Mouse (Mus musculus) hindbrain, embryonic 13.5 days (tissue): ENCODE data around the gene Maco1. TPM values are rescaled to one million over a fixed set of nuclear protein-coding genes. Genes with fewer than 3 reads are reported as not detected.

Experiments
- ATAC-seq: fragments of 200-750 bp; cut with Nextera tagmentation; 2 replicates; pipeline ENCODE4 v1.8.0; 2017; ENCODE audit warnings: moderate TSS enrichment; ENCODE audit not compliant: low FRiP score
- H3K27ac ChIP-seq: fragments of 300-500 bp; sonication (generic); 2 replicates; pipeline ENCODE4 v1.5.1; 2015; ENCODE audit warnings: inconsistent platforms, mild to moderate bottlenecking, moderate library complexity
- H3K27me3 ChIP-seq: fragments of 300-500 bp; sonication (generic); 2 replicates; pipeline ENCODE4 v1.6.1; 2015; ENCODE audit warnings: mild to moderate bottlenecking, inconsistent platforms
- H3K36me3 ChIP-seq: fragments of 300-500 bp; sonication (generic); 2 replicates; pipeline ENCODE4 v1.6.1; 2015; ENCODE audit warnings: mild to moderate bottlenecking, inconsistent platforms
- H3K4me1 ChIP-seq: fragments of 300-500 bp; sonication (generic); replicated peaks from 2 replicates; pipeline ENCODE4 v1.6.1; 2015; ENCODE audit warnings: inconsistent platforms
- H3K4me2 ChIP-seq: fragments of 300-500 bp; sonication (generic); 2 replicates; pipeline ENCODE4 v1.6.1; 2015; ENCODE audit warnings: inconsistent platforms, mild to moderate bottlenecking, moderate library complexity
- H3K4me3 ChIP-seq: fragments of 300-500 bp; sonication (generic); 2 replicates; pipeline ENCODE4 v1.5.1; 2015; ENCODE audit warnings: mild to moderate bottlenecking, inconsistent platforms
- H3K9ac ChIP-seq: fragments of 300-500 bp; sonication (generic); 2 replicates; pipeline ENCODE4 v1.6.1; 2015; ENCODE audit warnings: mild to moderate bottlenecking, inconsistent platforms
- H3K9me3 ChIP-seq: fragments of 300-500 bp; sonication (generic); 2 replicates; pipeline ENCODE4 v1.6.1; 2016; ENCODE audit warnings: inconsistent platforms
- WGBS: fragments of 180-500 bp; shearing (Covaris S2); methylation state at CpG from one replicate; pipeline ENCODE4 v1.1.7; 2015; 5-methylcytosine and 5-hydroxymethylcytosine counted together
- polyA plus RNA-seq: library from polyadenylated mRNA; unstranded; fragments of >200 nt; fragmentation: Nextera tagmentation; extraction: Ambion mirVana; gene quantifications from 2 replicates; pipeline ENCODE4 v1.2.1, GENCODE M21; 2015

Maco1 gene
- polyA plus RNA-seq, 1 experiment from 2014 or later: 112 TPM

DNA sequence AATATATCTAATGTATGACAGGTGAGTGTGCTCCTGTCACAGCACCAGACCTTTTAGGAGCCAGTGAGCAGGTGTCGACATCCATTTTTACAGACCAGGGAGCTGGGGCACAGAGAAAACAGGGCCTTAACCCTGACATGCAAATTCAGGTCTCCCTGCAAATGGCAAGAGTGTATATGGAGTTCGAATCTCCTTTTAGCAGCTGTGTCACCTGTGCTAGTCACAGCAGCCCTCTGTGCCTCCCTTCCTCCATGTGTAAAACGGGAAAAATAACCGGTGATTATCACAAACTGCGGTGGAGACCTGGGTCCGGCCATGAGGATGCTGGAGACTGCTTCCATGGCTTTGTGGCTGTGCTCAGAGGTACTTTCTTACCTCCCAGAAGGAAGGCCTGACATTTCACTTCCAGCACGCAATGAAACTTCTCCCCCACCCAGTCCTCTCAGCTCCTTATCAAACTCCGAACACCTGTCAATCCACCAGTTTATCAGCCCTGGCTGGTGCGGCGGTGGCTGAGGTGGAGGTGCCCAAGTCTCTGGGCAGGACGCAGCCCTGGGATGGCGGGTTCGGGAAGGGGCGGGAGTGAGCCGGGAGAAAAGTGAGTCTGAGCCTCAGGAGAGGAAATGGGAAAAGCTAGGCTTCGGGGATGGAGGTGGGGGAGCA is 16.1 kb upstream of the Maco1 start:
- H3K36me3 ChIP-seq: no peaks in the 10 kb centered on the region
- no peaks in the 10 kb centered on the region for H3K9me3 ChIP-seq
- peaks cover 14% of the 10 kb centered on the region; the same call in 1 of the 2 replicates for H3K4me1 ChIP-seq
- peaks cover 39% of the 10 kb centered on the region for H3K27me3 ChIP-seq
- no peak overlapping the region for H3K4me2 ChIP-seq
- H3K27ac ChIP-seq: no peak overlapping the region
- 17% methylated on average over 16 of the region's 16 CpGs for WGBS
- H3K9ac ChIP-seq: no peak overlapping the region
- ATAC-seq: no peak
- no peak overlapping the region for H3K4me3 ChIP-seq

DNA sequence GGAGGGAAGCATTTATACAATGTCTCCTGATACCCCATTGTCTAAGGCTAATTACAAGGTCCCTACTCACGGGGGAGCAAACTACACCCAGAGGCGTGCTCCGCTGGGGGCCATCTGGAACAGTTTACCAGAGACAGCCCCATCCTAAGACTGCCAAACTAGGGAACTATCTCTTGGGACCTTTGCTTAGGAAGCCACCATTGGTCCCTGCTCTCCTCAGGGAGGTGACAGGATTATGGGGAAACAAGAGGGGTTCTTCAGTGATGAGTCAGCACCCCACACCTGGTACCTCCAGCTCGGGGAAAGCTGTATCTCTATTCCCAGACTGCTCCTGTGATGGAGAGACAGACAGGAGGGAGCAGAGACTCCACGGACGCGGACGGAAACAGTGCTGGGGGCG is 15.3 kb upstream of the Maco1 start:
- Histone ChIP-seq H3K36me3 (no peaks in the 10 kb centered on the region), H3K4me1 (peaks cover 14% of the 10 kb centered on the region; the same call in 1 of the 2 replicates), H3K9me3 (no peaks in the 10 kb centered on the region), H3K9ac (no peak overlapping the region), H3K27me3 (peaks cover 39% of the 10 kb centered on the region), H3K4me2 (no peak overlapping the region), H3K27ac (no peak overlapping the region), H3K4me3 (no peak overlapping the region)
- WGBS: 33% methylated on average over 9 of the region's 9 CpGs
- no peak for ATAC-seq

DNA sequence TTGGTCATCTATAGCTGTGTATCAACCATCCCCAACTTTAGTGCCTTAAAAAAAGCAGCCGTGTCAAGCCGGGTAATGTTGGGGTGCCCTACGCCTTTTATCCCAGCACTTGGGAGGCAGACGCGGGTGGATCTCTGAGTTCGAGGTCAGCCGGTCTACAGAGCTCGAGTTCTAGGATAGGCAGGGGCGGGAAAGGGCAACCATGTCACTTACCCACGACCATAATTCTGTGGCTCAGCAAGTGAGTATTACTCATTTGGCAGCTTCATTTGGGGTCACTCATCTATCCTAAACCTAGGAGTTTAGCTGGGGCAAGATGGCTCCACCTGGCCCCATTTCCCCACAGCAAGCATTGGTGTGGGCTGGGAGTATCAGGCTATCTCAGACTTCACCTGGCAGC is 14.9 kb upstream of the Maco1 start:
- no peak overlapping the region for H3K27ac ChIP-seq
- no peaks in the 10 kb centered on the region for H3K9me3 ChIP-seq
- H3K27me3 ChIP-seq: peaks cover 39% of the 10 kb centered on the region
- no peak overlapping the region for H3K9ac ChIP-seq
- no peak overlapping the region for H3K4me3 ChIP-seq
- no peak overlapping the region for H3K4me2 ChIP-seq
- WGBS: 89% methylated on average over 10 of the region's 10 CpGs
- H3K4me1 ChIP-seq: peaks cover 14% of the 10 kb centered on the region; the same call in 1 of the 2 replicates
- H3K36me3 ChIP-seq: no peaks in the 10 kb centered on the region
- ATAC-seq: no peak

DNA sequence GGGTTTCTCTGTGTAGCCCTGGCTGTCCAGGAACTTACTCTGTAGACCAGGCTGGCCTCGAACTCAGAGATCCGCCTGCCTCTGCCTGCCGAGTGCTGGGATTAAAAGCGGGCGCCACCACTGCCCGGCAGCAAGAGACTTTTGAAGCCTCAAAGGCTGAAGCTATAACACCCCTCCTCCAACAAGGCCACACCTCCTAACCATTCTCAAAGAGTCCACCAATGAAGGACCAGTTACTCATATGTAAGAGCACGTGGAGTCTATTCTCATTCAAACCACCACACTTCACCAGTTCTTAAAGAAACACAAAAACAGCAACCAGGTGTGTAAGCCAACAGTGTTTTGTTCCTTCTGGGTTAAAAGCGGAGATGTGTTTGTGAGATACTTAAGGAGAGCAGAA is 14.5 kb upstream of the Maco1 start:
- Histone ChIP-seq H3K4me3 (no peak overlapping the region), H3K9ac (no peak overlapping the region), H3K4me1 (peaks cover 14% of the 10 kb centered on the region; the same call in 1 of the 2 replicates), H3K36me3 (no peaks in the 10 kb centered on the region), H3K9me3 (no peaks in the 10 kb centered on the region), H3K27me3 (peaks cover 39% of the 10 kb centered on the region), H3K27ac (no peak overlapping the region), H3K4me2 (no peak overlapping the region)
- no peak for ATAC-seq
- WGBS: 93% methylated on average over 8 of the region's 8 CpGs

DNA sequence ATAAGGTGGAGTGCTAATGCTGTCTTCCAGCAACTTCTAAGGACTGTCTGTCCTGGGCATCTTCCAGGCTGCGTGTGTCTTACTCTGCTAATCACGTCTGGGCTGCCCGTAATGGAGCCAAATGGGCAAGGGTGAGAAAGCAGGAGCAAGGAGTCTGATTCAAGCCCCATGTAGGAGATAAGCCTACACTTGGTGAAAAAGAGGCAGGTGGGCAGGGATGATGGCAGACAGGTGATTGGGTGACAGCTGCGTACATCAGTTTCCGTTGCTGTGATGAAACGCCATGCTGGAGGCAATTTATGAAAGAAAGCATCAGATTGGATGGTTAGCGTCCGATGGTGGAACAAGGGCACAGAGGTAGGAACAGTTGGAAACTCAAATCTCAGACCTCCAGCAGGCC is 14.1 kb upstream of the Maco1 start:
- Histone ChIP-seq H3K4me3 (no peak overlapping the region), H3K4me1 (peaks cover 14% of the 10 kb centered on the region; the same call in 1 of the 2 replicates), H3K9ac (no peak overlapping the region), H3K27me3 (peaks cover 37% of the 10 kb centered on the region), H3K4me2 (no peak overlapping the region), H3K9me3 (no peaks in the 10 kb centered on the region), H3K36me3 (no peaks in the 10 kb centered on the region), H3K27ac (no peak overlapping the region)
- ATAC-seq: no peak
- 94% methylated on average over 8 of the region's 8 CpGs for WGBS

DNA sequence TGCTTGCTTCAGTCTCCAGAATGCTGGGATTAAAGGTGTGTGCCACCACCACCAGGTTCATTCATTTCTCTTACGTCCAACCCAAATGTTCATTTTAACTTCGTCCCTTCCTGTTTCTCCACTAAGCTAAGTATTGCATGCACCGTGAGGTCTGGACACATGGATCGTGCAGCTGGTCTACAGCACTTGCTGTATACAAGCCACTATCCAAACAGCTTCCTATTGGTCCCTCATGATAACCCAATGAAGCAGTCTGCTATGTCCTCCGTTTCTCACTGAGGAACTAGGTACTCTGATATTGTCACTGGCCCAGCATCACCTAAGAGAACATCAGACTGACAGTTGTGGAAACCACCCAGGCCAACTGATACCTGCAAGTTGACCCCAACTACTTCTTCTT is 12.6 kb upstream of the Maco1 start:
- no peak overlapping the region for H3K27ac ChIP-seq
- 95% methylated on average over 5 of the region's 5 CpGs for WGBS
- no peaks in the 10 kb centered on the region for H3K36me3 ChIP-seq
- no peak for ATAC-seq
- H3K27me3 ChIP-seq: peaks cover 32% of the 10 kb centered on the region
- no peak overlapping the region for H3K9ac ChIP-seq
- H3K4me1 ChIP-seq: peaks cover 14% of the 10 kb centered on the region; the same call in 1 of the 2 replicates
- no peak overlapping the region for H3K4me3 ChIP-seq
- H3K4me2 ChIP-seq: no peak overlapping the region
- H3K9me3 ChIP-seq: no peaks in the 10 kb centered on the region

DNA sequence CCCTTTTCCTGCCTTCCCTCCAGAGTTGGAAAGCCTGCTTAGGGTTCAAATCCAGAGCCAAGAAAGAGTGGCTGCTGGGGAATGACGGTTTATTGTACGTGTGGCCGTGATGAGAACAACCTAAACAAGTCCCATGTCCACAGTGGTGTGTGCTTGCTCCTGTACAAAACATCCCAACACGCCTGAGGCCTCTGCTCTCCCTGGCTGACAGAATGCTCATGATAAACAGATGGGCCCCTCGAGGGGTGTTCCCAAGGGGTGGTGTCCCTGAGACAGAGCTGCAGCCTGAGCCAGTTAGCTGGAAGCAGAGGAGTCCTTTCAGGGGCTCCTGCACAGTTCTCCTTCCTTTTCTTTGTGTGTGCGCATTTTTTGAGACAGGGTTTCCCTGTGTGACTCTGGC is 12.2 kb upstream of the Maco1 start:
- Histone ChIP-seq H3K9me3 (no peaks in the 10 kb centered on the region), H3K4me1 (peaks cover 14% of the 10 kb centered on the region; the same call in 1 of the 2 replicates), H3K27ac (no peak overlapping the region), H3K4me3 (no peak overlapping the region), H3K36me3 (no peaks in the 10 kb centered on the region), H3K9ac (no peak overlapping the region), H3K27me3 (peaks cover 27% of the 10 kb centered on the region), H3K4me2 (no peak overlapping the region)
- 82% methylated on average over 6 of the region's 6 CpGs for WGBS
- ATAC-seq: no peak

DNA sequence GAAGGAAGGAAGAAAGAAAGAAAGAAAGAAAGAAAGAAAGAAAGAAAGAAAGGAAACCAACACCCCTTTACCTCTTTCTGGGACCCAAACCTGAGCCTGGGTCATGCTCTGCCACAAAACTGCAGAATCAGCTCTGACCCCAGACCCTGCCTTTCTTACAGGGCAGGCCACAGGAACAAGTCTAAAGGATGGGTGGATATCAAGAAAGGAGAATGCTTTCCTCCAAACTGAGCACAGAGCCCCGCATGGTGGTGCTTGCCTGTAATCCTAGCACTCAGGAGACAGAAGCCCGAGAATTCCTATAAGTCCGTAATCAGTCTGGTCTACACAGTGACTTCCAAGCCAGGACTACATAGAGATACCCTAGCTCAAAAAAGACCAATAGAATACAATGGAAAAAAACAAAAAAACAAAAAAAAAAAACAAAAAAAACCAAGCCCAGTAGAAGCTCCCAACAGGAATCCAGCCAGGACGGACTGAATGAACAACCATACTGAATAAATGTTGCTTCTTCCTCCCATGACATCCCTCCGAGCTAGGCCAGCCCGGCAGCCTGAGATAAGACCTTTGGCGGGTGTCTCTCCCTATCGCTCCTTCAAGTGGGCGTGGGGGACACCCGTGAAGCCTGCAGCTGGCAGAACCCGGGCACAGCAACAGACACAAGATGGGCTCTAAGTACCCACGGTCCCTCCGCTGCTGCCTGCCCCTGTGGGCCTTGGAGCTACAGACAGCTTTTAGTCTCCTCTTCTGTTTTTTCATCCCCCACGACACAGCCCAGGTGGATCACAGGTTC is 11.0 kb upstream of the Maco1 start, which contains the start of gene Rhd:
Gene Rhd, plus strand, starts transcription at position 600 of the 793 bp plus-strand sequence.
- 74% methylated on average over 14 of the region's 14 CpGs for WGBS

DNA sequence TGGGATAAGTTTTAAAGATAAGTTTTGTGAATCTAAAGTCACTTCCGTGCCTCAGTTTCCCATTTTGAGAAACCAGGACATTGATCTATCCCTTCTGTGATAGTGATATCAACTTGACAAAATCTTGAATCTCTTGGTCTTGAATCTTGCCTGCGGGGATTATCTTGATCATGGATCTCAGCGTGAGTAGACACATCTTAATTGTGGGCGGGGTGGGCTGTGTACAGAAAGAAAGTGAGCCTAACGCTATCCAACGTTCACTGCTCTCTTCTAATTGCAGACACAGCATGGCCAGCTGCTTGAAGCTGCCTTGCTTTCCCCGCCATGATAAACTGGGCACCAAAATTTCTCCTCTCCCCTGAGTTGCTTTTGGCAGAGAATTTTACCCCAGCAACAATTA is 9.9 kb upstream of the Maco1 start:
- Histone ChIP-seq H3K4me1 (no peaks in the 10 kb centered on the region), H3K9me3 (no peaks in the 10 kb centered on the region), H3K36me3 (no peaks in the 10 kb centered on the region), H3K4me3 (no peak overlapping the region), H3K9ac (no peak overlapping the region), H3K27ac (no peak overlapping the region), H3K27me3 (peaks cover 4% of the 10 kb centered on the region), H3K4me2 (no peak overlapping the region)
- WGBS: 90% methylated on average over 7 of the region's 7 CpGs
- no peak for ATAC-seq

More for the DNA sequence above, 11.0 kb upstream of the Maco1 start, which contains the start of gene Rhd:
- no peak within 1 kb of the TSS for H3K4me2 ChIP-seq
- H3K9me3 ChIP-seq: no peaks in the 10 kb centered on the region
- H3K4me3 ChIP-seq: no peak within 1 kb of the TSS
- peaks cover 15% of the 10 kb centered on the region for H3K27me3 ChIP-seq
- ATAC-seq: no peak
- H3K4me1 ChIP-seq: peaks cover 7% of the 10 kb centered on the region; the same call in 1 of the 2 replicates
- no peaks in the 10 kb centered on the region for H3K36me3 ChIP-seq
- no peak within 1 kb of the TSS for H3K9ac ChIP-seq
- no peak within 1 kb of the TSS for H3K27ac ChIP-seq

DNA sequence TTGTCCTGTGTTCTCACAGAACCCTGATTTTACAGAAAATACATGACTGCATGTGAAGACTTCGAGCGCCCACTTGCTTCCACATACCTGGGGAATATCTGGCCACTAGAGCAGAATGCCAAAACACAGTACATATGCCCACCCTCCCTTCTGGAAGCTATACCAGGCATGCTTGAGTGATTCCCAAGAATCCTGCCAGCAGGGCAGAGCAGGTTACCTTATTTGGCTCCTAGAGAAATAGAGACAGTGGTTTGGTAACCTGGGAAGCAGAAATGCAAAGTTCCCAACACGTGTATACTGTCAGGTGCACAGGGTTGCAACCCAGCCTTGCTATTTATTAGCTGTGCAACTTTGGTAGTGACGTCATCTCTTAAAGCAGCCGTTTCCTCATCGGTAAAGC is 8.7 kb upstream of the Maco1 start:
- 86% methylated on average over 6 of the region's 6 CpGs for WGBS
- H3K36me3 ChIP-seq: no peaks in the 10 kb centered on the region
- no peaks in the 10 kb centered on the region for H3K4me1 ChIP-seq
- H3K4me2 ChIP-seq: no peak overlapping the region
- no peak overlapping the region for H3K4me3 ChIP-seq
- ATAC-seq: no peak
- H3K9me3 ChIP-seq: no peaks in the 10 kb centered on the region
- no peak overlapping the region for H3K27ac ChIP-seq
- H3K27me3 ChIP-seq: no peaks in the 10 kb centered on the region
- H3K9ac ChIP-seq: no peak overlapping the region

DNA sequence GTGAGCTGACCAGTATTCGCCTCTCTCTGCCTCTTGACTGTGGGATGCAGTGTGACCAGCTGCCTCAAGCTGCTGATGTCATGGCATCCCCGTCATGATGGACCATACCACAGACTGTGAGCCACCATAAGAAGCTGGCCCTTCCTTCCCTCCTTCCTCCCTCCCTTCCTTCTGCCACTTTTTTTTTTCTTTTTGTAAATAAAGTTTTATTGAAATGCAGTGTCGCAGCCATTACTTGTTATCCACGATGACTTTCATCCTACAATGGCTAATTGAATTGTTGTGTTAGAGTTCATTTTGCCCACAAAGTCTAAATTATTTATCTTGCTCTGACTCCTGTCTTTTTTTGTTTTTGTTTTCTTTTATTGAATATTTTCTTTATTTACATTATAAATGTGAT is 5.3 kb upstream of the Maco1 start:
- WGBS: 89% methylated on average over 4 of the region's 4 CpGs
- Histone ChIP-seq H3K4me2 (no peak overlapping the region), H3K27me3 (peaks cover 22% of the 10 kb centered on the region), H3K9me3 (no peaks in the 10 kb centered on the region), H3K36me3 (no peaks in the 10 kb centered on the region), H3K27ac (no peak overlapping the region), H3K9ac (no peak overlapping the region), H3K4me3 (no peak overlapping the region), H3K4me1 (peaks cover 3% of the 10 kb centered on the region; the same call in 1 of the 2 replicates)
- no peak for ATAC-seq

DNA sequence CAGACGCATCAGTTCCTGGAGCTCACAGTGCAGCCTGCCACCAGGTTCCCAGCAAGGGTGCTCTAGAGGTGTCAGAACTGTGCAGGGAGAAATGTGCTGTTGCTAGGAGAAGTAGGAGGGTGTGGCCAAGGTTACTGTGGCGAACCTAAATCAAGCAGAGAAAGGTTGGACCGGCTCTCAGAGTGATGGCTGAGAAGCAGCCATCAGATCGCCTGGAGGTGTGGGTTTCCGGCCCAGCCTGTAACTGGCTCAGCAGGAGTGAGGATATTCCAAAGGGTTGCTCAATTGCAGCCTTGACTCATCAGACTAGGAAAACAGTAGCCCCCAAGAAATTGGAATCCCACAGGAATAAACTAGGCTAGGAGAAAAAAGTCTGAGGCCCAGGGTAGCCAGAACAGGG is 3.4 kb upstream of the Maco1 start:
- Histone ChIP-seq H3K9ac (no peak overlapping the region), H3K27me3 (peaks cover 22% of the 10 kb centered on the region), H3K27ac (no peak overlapping the region), H3K9me3 (no peaks in the 10 kb centered on the region), H3K4me3 (no peak overlapping the region), H3K4me1 (peaks cover 7% of the 10 kb centered on the region), H3K4me2 (no peak overlapping the region), H3K36me3 (no peaks in the 10 kb centered on the region)
- ATAC-seq: no peak
- WGBS: 35% methylated on average over 5 of the region's 5 CpGs
